Mouse (Mus musculus) neutrophil, adult 83 days (primary cell): ENCODE measurements around the gene Foxk1. TPM values are rescaled to one million over a fixed set of nuclear protein-coding genes. Genes with fewer than 3 reads are reported as not detected.

Experiments
- total RNA-seq, 2 experiments: library from RNA; stranded (reverse); gene quantifications; one replicate each; pipeline ENCODE4 v1.2.4; 2023

Foxk1 gene
- total RNA-seq = 10 to 100 TPM; 34.4 to 42.2 TPM

GRCm38 (mm10) chr5:142400981-142401640 lies at the start of gene Foxk1:
TSS of gene Foxk1 (plus strand) at chr5:142401497.

GRCm38 (mm10) chr5:142463461-142464454 lies 62.5 kb downstream of the Foxk1 start, which contains the start of gene Ap5z1:
TSS of gene Ap5z1 (plus strand) at chr5:142463944.

Other genes starting within 250 kb of the Foxk1 start
- gene Ap5z1, start 62.4 kb downstream of the Foxk1 start, total RNA-seq = 10 to 100 TPM; 27.3 to 32.1 TPM
- not detected for gene Papolb, start 128.6 kb downstream of the Foxk1 start, total RNA-seq
- gene Radil, start 149.6 kb downstream of the Foxk1 start, total RNA-seq = not detected
- gene Mmd2, start 207.3 kb downstream of the Foxk1 start, total RNA-seq = not detected
- gene Wipi2, start 226.2 kb downstream of the Foxk1 start, total RNA-seq = 10 to 100 TPM; 38.0 to 41.9 TPM